Mouse (Mus musculus): Measurements from ENCODE around the gene Rint1. TPM values are rescaled to one million over a fixed set of nuclear protein-coding genes. Genes with fewer than 3 reads are reported as not detected.

Gene Rint1
- polyA plus RNA-seq, 2 experiments, result 12.6 to 14.2 TPM

GRCm38 (mm10) chr5:23838158-23838557 is 50.6 kb downstream of the Rint1 start:
- H3K4me3 ChIP-seq (ENCODE audit: insufficient read depth in 1 of 2, low read depth in 2 of 2, low read length in 2 of 2), result no peak overlapping the region
- no peak for DNase-seq (ENCODE audit: low read depth in 3 of 3, low spot score in 3 of 3)
- ATAC-seq (ENCODE audit: insufficient read depth), result no peak
- H3K27ac ChIP-seq, result no peak overlapping the region
- H3K4me1 ChIP-seq (replicated peaks; ENCODE audit: control insufficient read depth in 2 of 2, insufficient read depth in 2 of 2, low read length in 1 of 2), result peaks cover 3 to 8% of the 10 kb centered on the region in 2 experiments
- 81% methylated on average over 7 of the region's 7 CpGs for WGBS (ENCODE audit: insufficient replicate concordance)
- H3K9ac ChIP-seq (replicated peaks), result no peak overlapping the region
- peaks cover 5% of the 10 kb centered on the region for H3K36me3 ChIP-seq (replicated peaks; ENCODE audit: control insufficient read depth, insufficient read depth, low read depth)
- peaks cover 2% of the 10 kb centered on the region; the same call in 1 of the 2 replicates for H3K27me3 ChIP-seq (ENCODE audit: control insufficient read depth, insufficient read depth, low read length)
- TF ChIP-seq CTCF (IDR thresholded peaks at IDR 0.05; ENCODE audit: low read depth) (no peak), EP300 (IDR thresholded peaks at IDR 0.05; ENCODE audit: low read depth) (no peak)
- H3K4me2 ChIP-seq (ENCODE audit: low read depth), result no peak overlapping the region
- H3K9me3 ChIP-seq (ENCODE audit: control insufficient read depth, low read length), result no peaks in the 10 kb centered on the region

DNA sequence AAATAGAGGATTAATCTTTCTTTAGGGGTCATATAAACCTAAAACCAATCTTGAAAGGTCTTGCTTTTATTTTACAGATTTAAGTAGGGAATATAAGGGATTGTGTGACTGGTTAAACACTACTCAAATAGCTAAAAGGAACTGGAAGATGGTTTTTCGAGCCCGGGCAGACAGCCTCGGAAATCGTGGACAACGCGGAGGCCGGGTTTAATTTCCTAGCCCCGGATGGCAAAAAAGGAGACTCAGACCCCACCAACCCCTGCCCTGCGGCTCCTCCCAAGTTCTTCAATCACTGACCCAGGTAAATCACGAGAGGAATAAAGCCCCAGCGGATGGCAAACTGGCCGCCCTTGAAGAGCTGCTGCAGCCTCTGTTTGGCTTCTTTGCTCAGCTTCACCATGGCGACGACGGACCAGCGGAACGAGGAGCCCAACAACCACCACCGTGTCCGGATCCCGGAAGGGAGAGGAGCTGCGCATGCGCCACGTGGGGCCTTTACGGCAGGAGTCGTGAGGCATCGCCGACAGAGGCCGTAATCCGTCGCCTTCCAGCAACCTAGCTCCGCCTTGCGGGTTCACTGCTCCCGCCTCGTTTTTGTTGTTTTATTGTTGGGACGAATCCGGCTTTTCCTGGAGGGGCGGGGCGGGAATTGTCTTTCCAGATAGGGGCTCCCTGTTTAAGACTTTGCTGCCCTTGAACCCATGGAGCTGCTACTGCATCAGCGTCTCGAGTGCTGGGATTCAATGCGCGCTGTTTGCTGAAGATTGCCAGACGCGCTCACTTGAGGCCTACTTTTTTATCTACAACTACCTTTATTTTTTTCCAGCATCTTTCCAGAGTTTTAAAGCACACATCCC is 56.4 kb downstream of the Rint1 start, which contains the start of gene Tomm7:
Tomm7 (minus strand) TSS at position 488 of the 857 bp plus-strand sequence.
- TF ChIP-seq CTCF (IDR thresholded peaks at IDR 0.05; ENCODE audit: low read depth) (peak; percentile 56), EP300 (IDR thresholded peaks at IDR 0.05; ENCODE audit: low read depth) (no peak)
- Histone ChIP-seq H3K9me3 (ENCODE audit: control insufficient read depth, low read length) (no peaks in the 10 kb centered on the region), H3K36me3 (replicated peaks; ENCODE audit: control insufficient read depth, insufficient read depth, low read depth) (peaks cover 5% of the 10 kb centered on the region), H3K4me3 (ENCODE audit: insufficient read depth in 1 of 2, low read depth in 2 of 2, low read length in 2 of 2) (peak within 1 kb of the TSS; percentile 80 to 82), H3K27me3 (ENCODE audit: control insufficient read depth, insufficient read depth, low read length) (no peaks in the 10 kb centered on the region), H3K27ac (peak within 1 kb of the TSS; percentile 70), H3K4me1 (replicated peaks; ENCODE audit: control insufficient read depth in 2 of 2, insufficient read depth in 2 of 2, low read length in 1 of 2) (peaks cover 8 to 13% of the 10 kb centered on the region in 2 experiments), H3K4me2 (ENCODE audit: low read depth) (peak within 1 kb of the TSS; percentile 70), H3K9ac (replicated peaks) (peak within 1 kb of the TSS; percentile 86)
- peak; percentile 94 for ATAC-seq (ENCODE audit: insufficient read depth)
- DNase-seq (ENCODE audit: low read depth in 3 of 3, low spot score in 3 of 3), result peak; percentile 92 to 94 (median 92)
- WGBS (ENCODE audit: insufficient replicate concordance), result under 1% methylated on average over 44 of the region's 44 CpGs

DNA sequence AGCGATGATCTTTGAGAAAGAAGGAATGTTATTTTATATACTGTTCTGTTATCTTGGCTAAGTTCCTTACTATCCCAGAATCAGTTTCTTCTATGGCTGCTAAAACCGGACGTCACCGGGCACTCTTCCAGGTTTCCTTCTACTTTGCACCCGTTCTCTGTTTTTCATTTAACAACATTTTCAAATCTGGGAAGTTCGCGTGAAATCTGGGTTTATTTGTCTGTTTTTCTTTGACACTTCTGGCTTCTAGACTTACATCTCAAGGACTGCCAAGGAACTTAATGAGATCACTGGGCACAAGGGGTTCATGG is 57.0 kb downstream of the Rint1 start:
- 20% methylated on average over 7 of the region's 7 CpGs for WGBS (ENCODE audit: insufficient replicate concordance)
- no peaks in the 10 kb centered on the region for H3K27me3 ChIP-seq (ENCODE audit: control insufficient read depth, insufficient read depth, low read length)
- H3K4me2 ChIP-seq (ENCODE audit: low read depth), result peak overlapping the region; percentile 70
- TF ChIP-seq EP300 (IDR thresholded peaks at IDR 0.05; ENCODE audit: low read depth) (no peak), CTCF (IDR thresholded peaks at IDR 0.05; ENCODE audit: low read depth) (no peak)
- H3K4me1 ChIP-seq (replicated peaks; ENCODE audit: control insufficient read depth in 2 of 2, insufficient read depth in 2 of 2, low read length in 1 of 2), result peaks cover 8 to 13% of the 10 kb centered on the region in 2 experiments
- DNase-seq (ENCODE audit: low read depth in 3 of 3, low spot score in 3 of 3) (no peak), ATAC-seq (ENCODE audit: insufficient read depth) (peak; percentile 11; the same call in 1 of the 2 replicates)
- H3K9me3 ChIP-seq (ENCODE audit: control insufficient read depth, low read length), result no peaks in the 10 kb centered on the region
- peak overlapping the region; percentile 86 for H3K9ac ChIP-seq (replicated peaks)
- peaks cover 2% of the 10 kb centered on the region; the same call in 1 of the 2 replicates for H3K36me3 ChIP-seq (replicated peaks; ENCODE audit: control insufficient read depth, insufficient read depth, low read depth)
- peak overlapping the region; percentile 70 for H3K27ac ChIP-seq
- H3K4me3 ChIP-seq (ENCODE audit: insufficient read depth in 1 of 2, low read depth in 2 of 2, low read length in 2 of 2), result peak overlapping the region; percentile 80

- peak overlapping the region; percentile 70 for H3K4me2 ChIP-seq (ENCODE audit: low read depth)
- TF ChIP-seq CTCF (IDR thresholded peaks at IDR 0.05; ENCODE audit: low read depth), result no peak
- no peak for TF ChIP-seq EP300 (IDR thresholded peaks at IDR 0.05; ENCODE audit: low read depth)
- WGBS (ENCODE audit: insufficient replicate concordance), result 71% methylated on average over 3 of the region's 3 CpGs
- no peaks in the 10 kb centered on the region for H3K9me3 ChIP-seq (ENCODE audit: control insufficient read depth, low read length)
- peaks cover 8 to 13% of the 10 kb centered on the region in 2 experiments for H3K4me1 ChIP-seq (replicated peaks; ENCODE audit: control insufficient read depth in 2 of 2, insufficient read depth in 2 of 2, low read length in 1 of 2)
- no peak overlapping the region for H3K4me3 ChIP-seq (ENCODE audit: insufficient read depth in 1 of 2, low read depth in 2 of 2, low read length in 2 of 2)
- DNase-seq (ENCODE audit: low read depth in 3 of 3, low spot score in 3 of 3) (no peak), ATAC-seq (ENCODE audit: insufficient read depth) (no peak)
- no peaks in the 10 kb centered on the region for H3K27me3 ChIP-seq (ENCODE audit: control insufficient read depth, insufficient read depth, low read length)
- H3K36me3 ChIP-seq (replicated peaks; ENCODE audit: control insufficient read depth, insufficient read depth, low read depth), result no peaks in the 10 kb centered on the region
- H3K27ac ChIP-seq, result no peak overlapping the region
- no peak overlapping the region for H3K9ac ChIP-seq (replicated peaks)
Observed at GRCm38 (mm10) chr5:23845141-23845540, 57.6 kb downstream of the Rint1 start.

Data from liver, embryonic 14.5 days (tissue).